Mouse (Mus musculus) myocyte (in vitro differentiated cells): ENCODE measurements around the gene Hmcn2.

ENCODE experiments used
- E2F4 ChIP-seq: IDR thresholded peaks from one replicate; pipeline ENCODE4 v1.6.1; 2011; ENCODE audit warnings: mild to moderate bottlenecking, control low read depth, moderate library complexity; ENCODE audit not compliant: insufficient read depth
- MAX ChIP-seq: IDR thresholded peaks from one replicate; pipeline ENCODE4 v1.6.1; 2011; ENCODE audit warnings: low read depth, mild to moderate bottlenecking, control low read depth
- MYOD1 ChIP-seq, 3 experiments: IDR thresholded peaks; one replicate each; pipeline ENCODE4 v1.6.1; 2011; ENCODE audit warnings: control low read depth in 2 of 3, low read depth in 2 of 3, mild to moderate bottlenecking in 2 of 3, moderate library complexity in 1 of 3; ENCODE audit not compliant: insufficient read length in 2 of 3, control insufficient read depth in 1 of 3
- POLR2A ChIP-seq: IDR thresholded peaks from one replicate; pipeline ENCODE4 v1.6.1; 2011; ENCODE audit warnings: low read depth, mild to moderate bottlenecking, control low read depth, moderate library complexity; ENCODE audit not compliant: insufficient read length
- POLR2AphosphoS2 ChIP-seq: IDR thresholded peaks from one replicate; pipeline ENCODE4 v1.6.1; 2011; ENCODE audit warnings: low read depth, control low read depth; ENCODE audit not compliant: insufficient read length
- REST ChIP-seq: IDR thresholded peaks from one replicate; pipeline ENCODE4 v1.6.1; 2011; ENCODE audit warnings: mild to moderate bottlenecking, control low read depth, moderate library complexity; ENCODE audit not compliant: insufficient read depth, insufficient read length
- TCF12 ChIP-seq: IDR thresholded peaks from one replicate; pipeline ENCODE4 v1.6.1; 2011; ENCODE audit warnings: mild to moderate bottlenecking, control low read depth; ENCODE audit not compliant: poor library complexity, insufficient read depth, severe bottlenecking
- USF1 ChIP-seq: IDR thresholded peaks from one replicate; pipeline ENCODE4 v1.6.1; 2011; ENCODE audit warnings: low read depth, mild to moderate bottlenecking, control low read depth, moderate library complexity

- TF ChIP-seq POLR2A (no peak), TCF12 (no peak), REST (no peak), MYOD1 (IDR thresholded peaks at IDR 0.05; ENCODE audit: control insufficient read depth in 1 of 3, insufficient read length in 2 of 3, low read depth in 2 of 3) (no peak), MAX (no peak), E2F4 (no peak), POLR2AphosphoS2 (no peak), USF1 (no peak)
Observed at GRCm38 (mm10) chr2:31304801-31305665, 9.2 kb upstream of the Hmcn2 start.
